Mouse (Mus musculus): Measurements from ENCODE around the gene Pax2. TPM values are rescaled to one million over a fixed set of nuclear protein-coding genes. Genes with fewer than 3 reads are reported as not detected.

Pax2 gene
- polyA plus RNA-seq, 1 experiment from 2014 or later, result 1.00 TPM

GRCm38 (mm10) chr19:44741091-44741763, 14.6 kb upstream of the Pax2 start:
- Histone ChIP-seq H3K4me3 (peak overlapping the region; percentile 45), H3K27ac (replicated peaks) (0 out of 2 replicates have a peak overlapping the region, but pooled peaks have one; percentile 1)
- under 1% methylated on average over 48 of the region's 48 CpGs for WGBS

GRCm38 (mm10) chr19:44741764-44742127, 14.1 kb upstream of the Pax2 start:
- H3K4me3 ChIP-seq, result peak overlapping the region; percentile 45

More at GRCm38 (mm10) chr19:44741091-44741763, 14.6 kb upstream of the Pax2 start:
- no peaks in the 10 kb centered on the region for H3K36me3 ChIP-seq (replicated peaks)
- H3K27me3 ChIP-seq (replicated peaks; ENCODE audit: low read depth, poor library complexity, severe bottlenecking), result peaks cover 100% of the 10 kb centered on the region
- peaks cover 25% of the 10 kb centered on the region for H3K4me1 ChIP-seq
- DNase-seq (ENCODE audit: low spot score), result peak; percentile 68
- no peaks in the 10 kb centered on the region; the same call in 1 of the 2 replicates for H3K9me3 ChIP-seq

GRCm38 (mm10) chr19:44742131-44743020, 13.5 kb upstream of the Pax2 start:
- H3K27ac ChIP-seq (replicated peaks), result 0 out of 2 replicates have a peak overlapping the region, but pooled peaks have one; percentile 1

More at GRCm38 (mm10) chr19:44741764-44742127, 14.1 kb upstream of the Pax2 start:
- WGBS, result under 1% methylated on average over 13 of the region's 13 CpGs
- Histone ChIP-seq H3K36me3 (replicated peaks) (no peaks in the 10 kb centered on the region), H3K9me3 (no peaks in the 10 kb centered on the region; the same call in 1 of the 2 replicates), H3K4me1 (peaks cover 30% of the 10 kb centered on the region), H3K27me3 (replicated peaks; ENCODE audit: low read depth, poor library complexity, severe bottlenecking) (peaks cover 100% of the 10 kb centered on the region), H3K27ac (replicated peaks) (0 out of 2 replicates have a peak overlapping the region, but pooled peaks have one; percentile 1)
- DNase-seq (ENCODE audit: low spot score), result peak; percentile 71

GRCm38 (mm10) chr19:44743021-44743415, 12.8 kb upstream of the Pax2 start:
- Histone ChIP-seq H3K27me3 (replicated peaks; ENCODE audit: low read depth, poor library complexity, severe bottlenecking) (peaks cover 100% of the 10 kb centered on the region), H3K4me1 (peaks cover 32% of the 10 kb centered on the region), H3K27ac (replicated peaks) (no peak overlapping the region), H3K4me3 (no peak overlapping the region), H3K36me3 (replicated peaks) (no peaks in the 10 kb centered on the region), H3K9me3 (no peaks in the 10 kb centered on the region; the same call in 1 of the 2 replicates)
- peak; percentile 26 for DNase-seq (ENCODE audit: low spot score)
- WGBS, result 0% methylated on average over 2 of the region's 2 CpGs

More at GRCm38 (mm10) chr19:44742131-44743020, 13.5 kb upstream of the Pax2 start:
- WGBS, result under 1% methylated on average over 22 of the region's 22 CpGs
- H3K4me3 ChIP-seq, result peak overlapping the region; percentile 45
- peak; percentile 32 for DNase-seq (ENCODE audit: low spot score)
- H3K36me3 ChIP-seq (replicated peaks), result no peaks in the 10 kb centered on the region
- H3K9me3 ChIP-seq, result no peaks in the 10 kb centered on the region; the same call in 1 of the 2 replicates
- peaks cover 100% of the 10 kb centered on the region for H3K27me3 ChIP-seq (replicated peaks; ENCODE audit: low read depth, poor library complexity, severe bottlenecking)
- H3K4me1 ChIP-seq, result peaks cover 32% of the 10 kb centered on the region

GRCm38 (mm10) chr19:44743961-44744520, 11.8 kb upstream of the Pax2 start:
- Histone ChIP-seq H3K9me3 (no peaks in the 10 kb centered on the region; the same call in 1 of the 2 replicates), H3K27me3 (replicated peaks; ENCODE audit: low read depth, poor library complexity, severe bottlenecking) (peaks cover 100% of the 10 kb centered on the region), H3K36me3 (replicated peaks) (no peaks in the 10 kb centered on the region), H3K27ac (replicated peaks) (no peak overlapping the region), H3K4me1 (peaks cover 35% of the 10 kb centered on the region), H3K4me3 (no peak overlapping the region)
- peak; percentile 12 for DNase-seq (ENCODE audit: low spot score)
- WGBS, result 12% methylated on average over 2 of the region's 2 CpGs

- no peaks in the 10 kb centered on the region for H3K36me3 ChIP-seq (replicated peaks)
- peak; percentile 21 for DNase-seq (ENCODE audit: low spot score)
- peaks cover 39% of the 10 kb centered on the region for H3K4me1 ChIP-seq
- H3K9me3 ChIP-seq, result no peaks in the 10 kb centered on the region
- no peak overlapping the region for H3K4me3 ChIP-seq
- 4% methylated on average over 6 of the region's 6 CpGs for WGBS
- no peak overlapping the region for H3K27ac ChIP-seq (replicated peaks)
- peaks cover 100% of the 10 kb centered on the region for H3K27me3 ChIP-seq (replicated peaks; ENCODE audit: low read depth, poor library complexity, severe bottlenecking)
These were observed 10.1 kb upstream of the Pax2 start for GRCm38 (mm10) chr19:44745741-44746140.

GRCm38 (mm10) chr19:44746541-44747024, 9.3 kb upstream of the Pax2 start:
- peaks cover 34% of the 10 kb centered on the region for H3K4me1 ChIP-seq
- no peak overlapping the region; the same call in 1 of the 2 replicates for H3K27ac ChIP-seq (replicated peaks)
- no peaks in the 10 kb centered on the region for H3K36me3 ChIP-seq (replicated peaks)
- peaks cover 100% of the 10 kb centered on the region for H3K27me3 ChIP-seq (replicated peaks; ENCODE audit: low read depth, poor library complexity, severe bottlenecking)
- no peaks in the 10 kb centered on the region for H3K9me3 ChIP-seq
- DNase-seq (ENCODE audit: low spot score), result peak; percentile 68
- H3K4me3 ChIP-seq, result peak overlapping the region; percentile 45
- WGBS, result under 1% methylated on average over 42 of the region's 42 CpGs

GRCm38 (mm10) chr19:44747471-44747870, 8.4 kb upstream of the Pax2 start:
- DNase-seq (ENCODE audit: low spot score), result peak; percentile 21
- WGBS, result 6% methylated on average over 4 of the region's 4 CpGs
- peaks cover 100% of the 10 kb centered on the region for H3K27me3 ChIP-seq (replicated peaks; ENCODE audit: low read depth, poor library complexity, severe bottlenecking)
- no peaks in the 10 kb centered on the region for H3K36me3 ChIP-seq (replicated peaks)
- H3K4me1 ChIP-seq, result peaks cover 32% of the 10 kb centered on the region
- no peak overlapping the region for H3K27ac ChIP-seq (replicated peaks)
- H3K9me3 ChIP-seq, result no peaks in the 10 kb centered on the region
- no peak overlapping the region for H3K4me3 ChIP-seq

- no peak overlapping the region for H3K27ac ChIP-seq (replicated peaks)
- no peaks in the 10 kb centered on the region for H3K36me3 ChIP-seq (replicated peaks)
- 2% methylated on average over 5 of the region's 5 CpGs for WGBS
- H3K4me3 ChIP-seq, result no peak overlapping the region
- H3K4me1 ChIP-seq, result peaks cover 40% of the 10 kb centered on the region
- H3K27me3 ChIP-seq (replicated peaks; ENCODE audit: low read depth, poor library complexity, severe bottlenecking), result peaks cover 100% of the 10 kb centered on the region
- peak; percentile 49 for DNase-seq (ENCODE audit: low spot score)
- no peaks in the 10 kb centered on the region for H3K9me3 ChIP-seq
These were observed 7.6 kb upstream of the Pax2 start for GRCm38 (mm10) chr19:44748271-44748670.

GRCm38 (mm10) chr19:44749061-44749990, 6.5 kb upstream of the Pax2 start:
- H3K27ac ChIP-seq (replicated peaks), result no peak overlapping the region
- H3K27me3 ChIP-seq (replicated peaks; ENCODE audit: low read depth, poor library complexity, severe bottlenecking), result peaks cover 100% of the 10 kb centered on the region
- peaks cover 42% of the 10 kb centered on the region for H3K4me1 ChIP-seq
- H3K4me3 ChIP-seq, result peak overlapping the region; percentile 42; the same call in 1 of the 2 replicates
- DNase-seq (ENCODE audit: low spot score), result peak; percentile 48
- WGBS, result under 1% methylated on average over 18 of the region's 18 CpGs
- H3K36me3 ChIP-seq (replicated peaks), result no peaks in the 10 kb centered on the region
- no peaks in the 10 kb centered on the region for H3K9me3 ChIP-seq

Measured in embryonic facial prominence, embryonic 10.5 days (tissue).